Mouse (Mus musculus) left cerebral cortex, postnatal 25 days (tissue): ENCODE measurements around the gene Abhd16b. TPM values are rescaled to one million over a fixed set of nuclear protein-coding genes. Genes with fewer than 3 reads are reported as not detected.
"Not testable (repeated sequence)": the region's sequence is repeated elsewhere in the genome, so short reads cannot be mapped to it uniquely, and the experiment has no call there.

ENCODE experiments used
- DNase-seq, 2 experiments: peaks; one replicate each; pipeline ENCODE4 v3.0.0; 2022; ENCODE audit warnings: low spot score in 2 of 2, mixed read lengths in 1 of 2
- intact Hi-C: fragments of 180-260 bp; cut with DNase I; formaldehyde crosslinking; loops from one replicate; pipeline ENCODE4 v1.15.1; 2025
- total RNA-seq, 2 experiments: library from RNA; stranded (reverse); gene quantifications; 2 replicates each; pipeline ENCODE4 v1.2.3; 2021

Gene Abhd16b
- total RNA-seq, 2 experiments from 2014 or later, result not detected

GRCm38 (mm10) chr2:181484456-181485233 lies 8.4 kb upstream of the Abhd16b start:
- no peak for DNase-seq
- intact Hi-C loops, result no loop called here

- intact Hi-C loops, result no loop called here
- DNase-seq, result no peak
Observed at GRCm38 (mm10) chr2:181485741-181486140, 7.3 kb upstream of the Abhd16b start.

- intact Hi-C loops, result no loop called here
- no peak for DNase-seq
Observed at GRCm38 (mm10) chr2:181487338-181488277, 5.4 kb upstream of the Abhd16b start.

GRCm38 (mm10) chr2:181491432-181492205 lies 1.4 kb upstream of the Abhd16b start:
- intact Hi-C loops, result no loop called here

GRCm38 (mm10) chr2:181492206-181492605 lies 800 bp upstream of the Abhd16b start:
- DNase-seq, result no peak
- intact Hi-C loops, result no loop called here

More at GRCm38 (mm10) chr2:181491432-181492205, 1.4 kb upstream of the Abhd16b start:
- no peak for DNase-seq

DNA sequence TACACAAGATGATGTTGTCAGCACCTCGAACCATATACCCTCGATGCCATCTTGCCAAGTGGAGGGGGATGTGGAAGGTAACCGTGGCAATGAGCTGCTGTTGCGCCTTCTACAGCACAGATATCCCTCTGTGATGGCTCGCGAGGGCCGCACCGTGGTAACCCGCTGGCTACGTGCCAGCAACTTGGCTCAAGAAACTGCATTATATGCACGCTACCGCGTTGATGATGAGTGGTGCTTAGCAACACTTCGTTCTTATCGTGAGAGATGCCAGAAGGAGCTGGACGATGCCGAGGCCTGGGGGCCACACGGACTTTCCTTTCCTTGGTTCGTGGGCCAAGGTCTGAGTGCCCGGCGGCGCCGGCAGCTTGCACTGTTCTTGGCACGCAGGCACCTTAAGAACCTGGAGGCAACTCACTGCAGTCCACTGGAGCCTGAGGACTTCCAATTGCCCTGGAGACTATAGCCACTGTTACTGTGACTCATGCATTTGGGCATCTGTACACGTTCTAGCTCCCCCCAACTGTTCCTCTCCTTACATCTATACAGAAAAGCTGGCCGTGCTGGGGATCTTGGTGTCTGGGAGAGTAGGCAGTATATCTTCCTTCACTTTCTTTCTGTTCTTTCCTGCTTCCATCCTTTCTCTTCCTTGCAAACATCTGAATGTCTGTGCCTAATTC lies 1.4 kb downstream of the Abhd16b start:
- DNase-seq, result no peak

GRCm38 (mm10) chr2:181495845-181496244 lies 2.8 kb downstream of the Abhd16b start:
- DNase-seq, result not testable (repeated sequence)

More for the DNA sequence above, 1.4 kb downstream of the Abhd16b start:
- intact Hi-C loops, result no loop called here

GRCm38 (mm10) chr2:181496281-181496680 lies 3.3 kb downstream of the Abhd16b start:
- peak; percentile 55 to 63 for DNase-seq
- intact Hi-C loops, result loop anchor here (1.0 to 5.0 kb wide), 3 partner anchors 37 to 104 kb away; partner anchors contain the start of gene Zbtb46

More at GRCm38 (mm10) chr2:181495845-181496244, 2.8 kb downstream of the Abhd16b start:
- intact Hi-C loops, result loop anchor here (1.0 to 5.0 kb wide), 3 partner anchors 37 to 104 kb away; partner anchors contain the start of gene Zbtb46

GRCm38 (mm10) chr2:181496831-181497547 lies 4.0 kb downstream of the Abhd16b start, which contains the start of gene Tpd52l2:
Gene Tpd52l2 (plus strand): TSS chr2:181497142.
- intact Hi-C loops, result loop anchor here (1.0 to 5.0 kb wide), 4 partner anchors 23 to 105 kb away; partner anchors contain the start of genes Dnajc5 and Zbtb46
- DNase-seq, result peak; percentile 92 to 98

GRCm38 (mm10) chr2:181497548-181497875 lies 4.5 kb downstream of the Abhd16b start:
- DNase-seq, result peak; percentile 26 to 44
- intact Hi-C loops, result loop anchor here (1.0 to 5.0 kb wide), 3 partner anchors 23 to 105 kb away; partner anchors contain the start of genes Dnajc5 and Zbtb46

DNA sequence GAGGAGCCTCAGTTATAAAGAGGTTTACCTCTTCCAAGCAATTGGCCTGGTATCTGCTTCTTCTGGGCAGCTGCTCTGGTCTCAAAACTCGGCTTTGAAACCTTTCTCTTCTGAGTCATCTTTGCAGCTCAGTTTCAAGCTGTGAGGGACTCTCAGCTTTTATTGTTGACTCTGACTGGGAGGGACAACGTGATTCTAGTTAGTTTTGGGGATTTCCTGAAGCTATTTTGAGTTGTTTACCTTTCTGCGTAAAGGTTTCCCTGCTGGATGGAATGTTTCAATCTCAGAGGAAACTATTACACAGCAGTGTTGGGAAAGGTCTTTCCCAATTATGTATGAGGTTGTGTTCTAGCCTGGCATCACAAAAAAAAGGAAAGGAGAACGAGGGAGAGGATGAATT lies 5.6 kb downstream of the Abhd16b start:
- intact Hi-C loops, result loop anchor here (5.0 kb wide), 1 partner anchor 106 kb away; no protein-coding TSS in a partner anchor
- DNase-seq, result no peak

- intact Hi-C loops, result no loop called here
Observed at GRCm38 (mm10) chr2:181509191-181509590, 16.2 kb downstream of the Abhd16b start.

GRCm38 (mm10) chr2:181511231-181511630 lies 18.2 kb downstream of the Abhd16b start:
- no peak for DNase-seq
- intact Hi-C loops, result no loop called here

More at GRCm38 (mm10) chr2:181509191-181509590, 16.2 kb downstream of the Abhd16b start:
- DNase-seq, result no peak

DNA sequence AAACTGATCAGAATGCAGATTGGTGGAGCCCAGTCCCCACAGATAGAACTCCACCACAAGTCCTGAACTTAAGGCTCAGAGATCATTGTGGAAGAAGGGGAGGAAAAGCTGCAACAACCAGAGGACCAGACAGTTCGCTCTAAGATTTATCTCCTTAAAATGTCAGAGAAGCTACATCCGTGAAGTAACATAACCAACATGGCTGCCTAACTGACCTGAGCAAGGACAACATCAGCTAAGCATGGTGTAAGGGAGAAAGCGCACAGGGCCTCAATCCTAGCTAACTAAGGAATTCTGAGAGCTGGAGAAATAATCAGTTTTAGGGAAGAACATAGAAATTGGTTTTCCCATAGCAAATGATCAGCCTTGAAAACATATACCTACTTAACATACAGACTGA lies 26.2 kb downstream of the Abhd16b start:
- intact Hi-C loops, result no loop called here
- no peak for DNase-seq

- DNase-seq, result peak; percentile 98 to 99
- intact Hi-C loops, result loop anchor here (1.0 to 10.0 kb wide), 3 partner anchors 23 to 154 kb away; partner anchors contain the start of genes Sox18 and Tpd52l2
Observed at GRCm38 (mm10) chr2:181520118-181520935, 27.3 kb downstream of the Abhd16b start, which contains the start of gene Dnajc5. Gene Dnajc5 (plus strand): TSS chr2:181520485.

DNA sequence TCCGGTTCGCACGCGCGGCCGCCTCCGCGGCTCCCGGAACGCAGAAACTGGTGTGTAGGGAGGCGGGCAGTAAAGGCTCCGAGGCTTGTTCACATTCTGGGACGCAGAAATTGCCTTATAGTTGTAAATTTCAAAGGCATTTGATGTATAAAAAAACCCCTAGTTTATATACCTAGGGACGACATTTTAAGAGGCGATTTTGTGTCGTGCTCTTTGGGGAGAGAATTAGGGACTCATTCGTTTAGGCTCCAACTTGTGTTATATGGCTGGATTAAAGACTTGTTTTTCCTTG lies 27.9 kb downstream of the Abhd16b start:
- intact Hi-C loops, result loop anchor here (1.0 to 10.0 kb wide), 3 partner anchors 24 to 154 kb away; partner anchors contain the start of genes Sox18 and Tpd52l2
- no peak for DNase-seq

- intact Hi-C loops, result loop anchor here (10.0 kb wide), 1 partner anchor 153 kb away; the partner anchor contains the start of gene Sox18
- no peak for DNase-seq
Observed at GRCm38 (mm10) chr2:181521491-181521890, 28.5 kb downstream of the Abhd16b start.
